In the genomic region with DNA sequence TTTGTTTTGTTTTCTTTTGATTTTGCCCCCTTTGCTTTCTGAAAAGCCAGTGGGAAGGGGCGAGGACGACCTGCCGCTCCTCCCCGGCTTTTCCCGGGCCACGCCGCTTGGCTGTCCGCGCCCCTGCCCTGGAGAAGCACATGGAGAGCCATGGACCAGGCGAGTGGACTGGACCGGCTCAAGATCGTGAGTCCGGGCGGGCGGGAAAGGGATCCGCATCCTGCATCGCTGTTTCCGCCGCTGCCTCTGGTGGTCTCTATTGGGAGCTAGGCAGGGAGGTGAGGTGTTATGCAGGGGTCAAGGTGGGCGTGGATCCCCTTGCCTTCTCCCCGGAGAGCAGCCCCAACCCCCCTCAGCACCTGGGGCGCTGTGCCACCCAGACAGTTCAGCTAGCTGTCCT, we compare ENCODE assay signal across 8 mouse cellular contexts. TPM values are rescaled to one million over a fixed set of nuclear protein-coding genes. Genes with fewer than 3 reads are reported as not detected.
A peak's percentile ranks its signal among the peaks of the same experiment; 100 is the strongest.
DNase-seq lines count a peak whose midpoint lies in the region; ATAC-seq and TF ChIP-seq lines count a peak whose summit lies in the region.

No protein-coding gene starts in this region.

- no peaks in the 10 kb centered on the region; the same call in 1 of the 2 replicates for H3K4me1 ChIP-seq in brown adipose tissue, adult 24 weeks (ENCODE audit: control insufficient read depth, insufficient read depth, insufficient read length, low read length)
- peaks cover 37% of the 10 kb centered on the region for H3K4me1 ChIP-seq in heart, embryonic 13.5 days
- peaks cover 4% of the 10 kb centered on the region; the same call in 1 of the 2 replicates for H3K4me1 ChIP-seq in kidney, postnatal 0 days (replicated peaks; ENCODE audit: insufficient read depth, low read length)
- peaks cover 53% of the 10 kb centered on the region for H3K4me1 ChIP-seq in megakaryocyte, embryonic 14.5 days
- peaks cover 5% of the 10 kb centered on the region; the same call in 1 of the 2 replicates for H3K4me1 ChIP-seq in stomach, embryonic 14.5 days (ENCODE audit: control insufficient read depth, insufficient read depth, low read length)

- ATAC-seq in heart, embryonic 13.5 days (ENCODE audit: extremely low read depth, insufficient number of reproducible peaks, low FRiP score, low TSS enrichment) = no peak
- ATAC-seq in kidney, postnatal 0 days (replicated peaks; ENCODE audit: low FRiP score, low read depth) = peak; percentile 59
- ATAC-seq in stomach, embryonic 14.5 days (ENCODE audit: insufficient number of reproducible peaks, insufficient read depth, low FRiP score, low read depth) = 0 out of 2 replicates have a peak, but pooled peaks have one; percentile 35

- peak overlapping the region; percentile 61 for H3K4me3 ChIP-seq in brown adipose tissue, adult 24 weeks (ENCODE audit: insufficient read depth, low read depth, low read length)
- peak overlapping the region; percentile 81 for H3K4me3 ChIP-seq in heart, embryonic 13.5 days
- peak overlapping the region; percentile 60 for H3K4me3 ChIP-seq in kidney, postnatal 0 days (replicated peaks; ENCODE audit: low read depth, low read length)
- H3K4me3 ChIP-seq in megakaryocyte, embryonic 14.5 days (replicated peaks) = peak overlapping the region; percentile 98
- peak overlapping the region; percentile 69 for H3K4me3 ChIP-seq in stomach, embryonic 14.5 days (ENCODE audit: low read depth, low read length)

- DNase-seq in right cerebral cortex, postnatal 10 days (ENCODE audit: low spot score in 2 of 2) = peak; percentile 36 to 38
- DNase-seq in right cerebral cortex, postnatal 36 days (ENCODE audit: low spot score in 2 of 2) = no peak
- peak; percentile 47 for DNase-seq in kidney, postnatal 0 days (ENCODE audit: low spot score)
- DNase-seq in MN1 (ENCODE audit: low spot score) = no peak

- H3K27ac ChIP-seq in brown adipose tissue, adult 24 weeks (replicated peaks; ENCODE audit: low read depth, low read length) = no peak overlapping the region
- peak overlapping the region; percentile 95 for H3K27ac ChIP-seq in heart, embryonic 13.5 days (replicated peaks)
- no peak overlapping the region for H3K27ac ChIP-seq in kidney, postnatal 0 days
- H3K27ac ChIP-seq in stomach, embryonic 14.5 days (ENCODE audit: low read length) = peak overlapping the region; percentile 62; the same call in 1 of the 2 replicates

- peak overlapping the region; percentile 83 for H3K4me2 ChIP-seq in heart, embryonic 13.5 days
- peak overlapping the region; percentile 81 for H3K4me2 ChIP-seq in kidney, postnatal 0 days (ENCODE audit: low read length)
- peak overlapping the region; percentile 93 for H3K4me2 ChIP-seq in stomach, embryonic 14.5 days (replicated peaks; ENCODE audit: low read depth, low read length)

- H3K27me3 ChIP-seq in heart, embryonic 13.5 days (replicated peaks) = no peaks in the 10 kb centered on the region
- H3K27me3 ChIP-seq in kidney, postnatal 0 days (ENCODE audit: insufficient read depth, low read length) = 0 out of 2 replicates have a peak, but pooled peaks cover 6% of the 10 kb centered on the region
- H3K27me3 ChIP-seq in megakaryocyte, embryonic 14.5 days (replicated peaks) = no peaks in the 10 kb centered on the region
- H3K27me3 ChIP-seq in stomach, embryonic 14.5 days (ENCODE audit: control insufficient read depth, insufficient read depth, low read length) = no peaks in the 10 kb centered on the region

- TF ChIP-seq CTCF in kidney, postnatal 0 days (IDR thresholded peaks at IDR 0.05; ENCODE audit: low read depth) = no peak

- H3K9ac ChIP-seq in heart, embryonic 13.5 days = peak overlapping the region; percentile 93
- peak overlapping the region; percentile 54 for H3K9ac ChIP-seq in kidney, postnatal 0 days (ENCODE audit: low read depth, low read length)
- peak overlapping the region; percentile 65 for H3K9ac ChIP-seq in stomach, embryonic 14.5 days (replicated peaks; ENCODE audit: low read depth, low read length)

- WGBS in heart, embryonic 13.5 days = under 1% methylated on average over 22 of the region's 22 CpGs
- under 1% methylated on average over 22 of the region's 22 CpGs for WGBS in kidney, postnatal 0 days
- WGBS in stomach, embryonic 14.5 days = under 1% methylated on average over 20 of the region's 22 CpGs

- H3K36me3 ChIP-seq in heart, embryonic 13.5 days = no peaks in the 10 kb centered on the region
- H3K36me3 ChIP-seq in kidney, postnatal 0 days (ENCODE audit: insufficient read depth, low read length) = no peaks in the 10 kb centered on the region
- no peaks in the 10 kb centered on the region for H3K36me3 ChIP-seq in megakaryocyte, embryonic 14.5 days (replicated peaks; ENCODE audit: low read length)
- no peaks in the 10 kb centered on the region for H3K36me3 ChIP-seq in stomach, embryonic 14.5 days (ENCODE audit: control insufficient read depth, insufficient read depth, low read length)

- H3K9me3 ChIP-seq in heart, embryonic 13.5 days = no peaks in the 10 kb centered on the region
- no peaks in the 10 kb centered on the region for H3K9me3 ChIP-seq in kidney, postnatal 0 days (replicated peaks; ENCODE audit: low read length)
- H3K9me3 ChIP-seq in megakaryocyte, embryonic 14.5 days = no peaks in the 10 kb centered on the region
- no peaks in the 10 kb centered on the region for H3K9me3 ChIP-seq in stomach, embryonic 14.5 days (ENCODE audit: control insufficient read depth, low read depth, low read length)

RNA-seq across cellular contexts. Expression of a gene that starts 1.9 kb away (rescaled TPM):
- 0.54 TPM in 1 of 2 replicates, not detected in the other for polyA plus RNA-seq in brown adipose tissue, adult 24 weeks (2012; ENCODE audit: insufficient read depth, insufficient read length, missing spikeins)
- polyA plus RNA-seq in heart, embryonic 13.5 days (2015; fragmentation: Nextera tagmentation; extraction: Ambion mirVana) = 9.0 and 9.5 TPM in 2 replicates
- polyA plus RNA-seq in kidney, postnatal 0 days (2015; fragmentation: Nextera tagmentation; extraction: Ambion mirVana) = 1.2 and 1.4 TPM in 2 replicates
- 1.3 and 2.9 TPM in 2 replicates for polyA plus RNA-seq in megakaryocyte, embryonic 14.5 days (2012; ENCODE audit: insufficient read depth, low replicate concordance)
- 5.7 and 6.2 TPM in 2 replicates for polyA plus RNA-seq in stomach, embryonic 14.5 days (2014; fragmentation: Nextera tagmentation; extraction: Ambion mirVana)

Comparison
In these comparisons a context has a peak if more than half of its experiments do, and no peak if none do; other contexts are left out.
1. DNase-seq: peak in right cerebral cortex, postnatal 10 days (2 of 2) and kidney, postnatal 0 days (single experiment); none in right cerebral cortex, postnatal 36 days (0 of 2) and MN1 (single experiment).
2. H3K27ac ChIP-seq: peak in heart, embryonic 13.5 days (single experiment) and stomach, embryonic 14.5 days (single experiment); none in brown adipose tissue, adult 24 weeks (single experiment) and kidney, postnatal 0 days (single experiment).
3. Peak in every context shown above with its lines, with median percentiles within 50 percentile points of each other: H3K4me3 ChIP-seq, H3K4me2 ChIP-seq and H3K9ac ChIP-seq.